Mouse (Mus musculus): ENCODE measurements around the gene Epm2a. TPM values are rescaled to one million over a fixed set of nuclear protein-coding genes. Genes with fewer than 3 reads are reported as not detected.

Gene Epm2a
- polyA plus RNA-seq, 1 experiment = 1.8 TPM

DNA sequence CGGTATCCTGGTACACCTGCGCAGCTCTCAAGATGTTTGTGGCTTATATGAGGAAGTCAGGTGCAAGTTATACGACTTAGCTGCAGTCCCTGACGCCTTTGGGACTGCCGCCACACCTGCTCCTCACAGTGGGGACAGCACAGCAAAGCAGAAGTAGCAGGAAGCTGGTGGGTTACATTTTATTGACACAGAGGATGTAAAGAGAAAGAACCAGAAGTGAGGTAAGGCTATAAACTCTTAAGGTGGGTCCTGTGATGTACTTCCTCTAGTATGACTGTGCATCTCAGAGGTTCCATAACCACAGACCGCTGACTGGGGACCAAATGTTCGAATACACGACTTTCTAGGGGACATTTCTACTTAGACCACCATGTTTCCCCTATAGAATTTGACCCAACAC is 11.4 kb downstream of the Epm2a start:
- no peak overlapping the region for H3K9ac ChIP-seq (ENCODE audit: low read depth, poor library complexity, severe bottlenecking)
- no peak overlapping the region for H3K4me3 ChIP-seq (ENCODE audit: low read depth, low read length)
- H3K4me1 ChIP-seq (ENCODE audit: control insufficient read depth, insufficient read depth, low read length) = no peaks in the 10 kb centered on the region
- TF ChIP-seq CTCF (IDR thresholded peaks at IDR 0.05; ENCODE audit: low read depth, low read length) (no peak), POLR2A (IDR thresholded peaks at IDR 0.05; ENCODE audit: insufficient read depth, low read length) (no peak), EP300 (IDR thresholded peaks at IDR 0.05; ENCODE audit: insufficient read depth, low read depth, low read length) (no peak)
- peaks cover 12% of the 10 kb centered on the region for H3K9me3 ChIP-seq (replicated peaks; ENCODE audit: control insufficient read depth, insufficient read depth, low read length, poor library complexity, severe bottlenecking)
- no peak overlapping the region for H3K27ac ChIP-seq (ENCODE audit: insufficient read depth, low read length)
- H3K27me3 ChIP-seq (ENCODE audit: control insufficient read depth, insufficient read depth, low read length, poor library complexity, severe bottlenecking) = no peaks in the 10 kb centered on the region
- no peaks in the 10 kb centered on the region for H3K36me3 ChIP-seq (ENCODE audit: control insufficient read depth, insufficient read depth, low read length, poor library complexity, severe bottlenecking)

DNA sequence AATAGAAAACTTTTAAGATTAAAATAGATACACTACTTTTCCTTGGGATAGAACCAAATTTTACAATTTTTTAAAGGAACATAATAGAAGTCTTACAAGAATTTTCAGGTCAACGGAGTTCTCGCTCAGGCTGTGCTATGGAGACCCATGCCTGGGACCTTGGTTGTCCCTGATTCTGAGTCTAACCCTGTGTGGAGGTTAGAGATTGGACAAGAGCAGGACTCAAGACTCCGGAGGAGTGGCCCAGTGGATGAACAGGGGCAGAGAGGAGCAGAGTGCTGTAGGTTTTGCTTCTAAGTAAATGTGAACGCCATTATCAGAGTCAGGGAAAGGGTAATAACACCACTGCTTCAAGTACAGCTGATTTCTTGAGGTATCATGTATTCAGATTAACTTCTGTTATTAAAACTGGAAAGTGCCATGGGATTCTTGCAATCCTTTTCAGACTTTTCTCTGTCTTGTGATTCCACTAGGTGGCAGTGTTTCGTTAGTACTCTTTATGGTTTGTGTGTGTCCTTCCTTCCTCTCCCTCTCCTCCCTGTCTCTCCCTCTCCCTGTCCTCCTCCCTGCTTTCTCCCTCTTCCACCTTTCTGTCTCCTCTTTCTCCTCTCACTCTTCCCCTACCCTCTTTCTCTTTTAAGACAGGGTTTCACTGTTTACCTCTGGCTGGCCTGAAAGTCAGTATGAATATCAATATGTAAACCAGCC is 18.9 kb downstream of the Epm2a start:
- Histone ChIP-seq H3K4me3 (ENCODE audit: low read depth, low read length) (no peak overlapping the region), H3K9me3 (replicated peaks; ENCODE audit: control insufficient read depth, insufficient read depth, low read length, poor library complexity, severe bottlenecking) (peaks cover 11% of the 10 kb centered on the region), H3K27ac (ENCODE audit: insufficient read depth, low read length) (no peak overlapping the region), H3K27me3 (ENCODE audit: control insufficient read depth, insufficient read depth, low read length, poor library complexity, severe bottlenecking) (no peaks in the 10 kb centered on the region), H3K36me3 (ENCODE audit: control insufficient read depth, insufficient read depth, low read length, poor library complexity, severe bottlenecking) (no peaks in the 10 kb centered on the region), H3K9ac (ENCODE audit: low read depth, poor library complexity, severe bottlenecking) (no peak overlapping the region), H3K4me1 (ENCODE audit: control insufficient read depth, insufficient read depth, low read length) (no peaks in the 10 kb centered on the region)
- TF ChIP-seq EP300 (IDR thresholded peaks at IDR 0.05; ENCODE audit: insufficient read depth, low read depth, low read length) (no peak), CTCF (IDR thresholded peaks at IDR 0.05; ENCODE audit: low read depth, low read length) (peak; percentile 22)

DNA sequence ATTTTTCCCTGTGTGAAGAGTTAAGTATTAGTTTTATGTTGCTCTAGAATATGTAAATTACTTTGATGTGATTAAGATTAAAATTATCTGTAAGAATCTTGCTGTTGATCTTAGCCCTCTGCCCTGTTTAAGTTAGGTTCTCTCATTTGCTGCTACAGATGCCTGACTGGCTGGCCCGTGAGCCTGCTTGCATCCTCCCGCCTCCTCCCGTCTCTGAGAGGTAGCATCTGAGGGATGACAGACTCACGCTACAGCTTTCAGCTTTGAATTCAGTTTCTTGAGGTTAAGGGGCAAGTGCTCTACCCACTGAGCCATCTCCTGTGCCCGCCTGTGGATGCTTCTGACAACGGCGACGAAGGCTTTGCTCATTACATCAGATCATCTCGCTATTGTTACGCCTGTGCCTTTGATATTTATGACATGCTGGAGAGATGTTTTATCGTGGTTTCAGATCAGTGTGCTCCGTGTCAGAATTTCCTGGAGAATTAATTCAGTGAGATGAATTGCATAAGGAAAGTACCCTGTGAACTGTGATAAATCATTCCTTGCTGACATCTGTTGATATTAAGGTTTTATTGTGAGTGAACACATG is 19.8 kb downstream of the Epm2a start:
- no peak for TF ChIP-seq EP300 (IDR thresholded peaks at IDR 0.05; ENCODE audit: insufficient read depth, low read depth, low read length)
- TF ChIP-seq CTCF (IDR thresholded peaks at IDR 0.05; ENCODE audit: low read depth, low read length) = no peak
- Histone ChIP-seq H3K36me3 (ENCODE audit: control insufficient read depth, insufficient read depth, low read length, poor library complexity, severe bottlenecking) (no peaks in the 10 kb centered on the region), H3K4me1 (ENCODE audit: control insufficient read depth, insufficient read depth, low read length) (no peaks in the 10 kb centered on the region), H3K4me3 (ENCODE audit: low read depth, low read length) (no peak overlapping the region), H3K27me3 (ENCODE audit: control insufficient read depth, insufficient read depth, low read length, poor library complexity, severe bottlenecking) (no peaks in the 10 kb centered on the region), H3K27ac (ENCODE audit: insufficient read depth, low read length) (no peak overlapping the region), H3K9me3 (replicated peaks; ENCODE audit: control insufficient read depth, insufficient read depth, low read length, poor library complexity, severe bottlenecking) (peaks cover 5% of the 10 kb centered on the region), H3K9ac (ENCODE audit: low read depth, poor library complexity, severe bottlenecking) (no peak overlapping the region)

DNA sequence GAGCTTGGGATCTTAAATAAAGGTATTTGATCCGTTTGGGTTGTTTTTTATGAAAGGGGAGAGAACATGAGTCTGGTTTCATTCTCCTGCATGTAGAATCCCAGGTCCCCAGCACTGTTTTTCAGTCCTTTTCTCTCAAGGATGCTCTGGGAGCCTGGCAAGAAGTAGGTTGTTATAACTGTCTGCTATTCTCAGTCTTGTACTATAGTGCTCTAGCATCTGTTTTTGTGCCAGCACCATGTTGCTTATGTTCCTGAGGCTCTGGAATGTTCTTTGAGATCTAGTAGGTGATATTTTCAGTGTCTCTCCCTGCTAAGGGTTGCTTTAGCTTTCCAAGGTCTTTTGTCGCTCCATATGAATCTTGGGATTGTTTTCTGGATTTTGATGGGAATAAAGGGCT is 38.1 kb downstream of the Epm2a start:
- TF ChIP-seq CTCF (IDR thresholded peaks at IDR 0.05; ENCODE audit: low read depth, low read length) (no peak), POLR2A (IDR thresholded peaks at IDR 0.05; ENCODE audit: insufficient read depth, low read length) (no peak), EP300 (IDR thresholded peaks at IDR 0.05; ENCODE audit: insufficient read depth, low read depth, low read length) (no peak)
- no peak overlapping the region for H3K9ac ChIP-seq (ENCODE audit: low read depth, poor library complexity, severe bottlenecking)

DNA sequence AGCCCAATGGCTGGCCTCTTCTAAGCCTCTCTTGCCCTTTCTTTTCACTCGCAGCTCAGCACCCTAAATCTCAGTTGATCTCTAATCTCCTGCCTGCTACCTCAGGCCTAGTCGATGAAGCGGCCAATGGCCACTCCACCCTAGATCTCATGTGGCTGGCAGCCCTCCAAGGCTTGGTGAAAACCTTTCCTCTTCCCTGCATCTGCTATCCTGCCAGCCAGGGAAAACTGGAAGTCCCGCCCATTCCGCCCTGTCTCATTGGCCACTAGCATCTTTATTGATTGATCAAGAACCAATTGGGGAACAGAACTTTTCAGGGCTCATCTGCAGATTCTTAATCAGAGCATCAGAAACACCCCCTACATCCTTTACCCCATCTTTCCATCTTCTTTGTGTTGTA is 67.7 kb downstream of the Epm2a start:
- H3K9ac ChIP-seq (ENCODE audit: low read depth, poor library complexity, severe bottlenecking) = no peak overlapping the region
- H3K9me3 ChIP-seq (replicated peaks; ENCODE audit: control insufficient read depth, insufficient read depth, low read length, poor library complexity, severe bottlenecking) = no peaks in the 10 kb centered on the region
- H3K4me3 ChIP-seq (ENCODE audit: low read depth, low read length) = no peak overlapping the region
- no peaks in the 10 kb centered on the region for H3K27me3 ChIP-seq (ENCODE audit: control insufficient read depth, insufficient read depth, low read length, poor library complexity, severe bottlenecking)
- TF ChIP-seq CTCF (IDR thresholded peaks at IDR 0.05; ENCODE audit: low read depth, low read length) (no peak), POLR2A (IDR thresholded peaks at IDR 0.05; ENCODE audit: insufficient read depth, low read length) (no peak), EP300 (IDR thresholded peaks at IDR 0.05; ENCODE audit: insufficient read depth, low read depth, low read length) (no peak)
- no peaks in the 10 kb centered on the region for H3K36me3 ChIP-seq (ENCODE audit: control insufficient read depth, insufficient read depth, low read length, poor library complexity, severe bottlenecking)
- no peak overlapping the region for H3K27ac ChIP-seq (ENCODE audit: insufficient read depth, low read length)
- no peaks in the 10 kb centered on the region for H3K4me1 ChIP-seq (ENCODE audit: control insufficient read depth, insufficient read depth, low read length)

More for the DNA sequence above, 38.1 kb downstream of the Epm2a start:
- H3K4me3 ChIP-seq (ENCODE audit: low read depth, low read length) = no peak overlapping the region
- H3K27me3 ChIP-seq (ENCODE audit: control insufficient read depth, insufficient read depth, low read length, poor library complexity, severe bottlenecking) = no peaks in the 10 kb centered on the region
- H3K4me1 ChIP-seq (ENCODE audit: control insufficient read depth, insufficient read depth, low read length) = no peaks in the 10 kb centered on the region
- H3K9me3 ChIP-seq (replicated peaks; ENCODE audit: control insufficient read depth, insufficient read depth, low read length, poor library complexity, severe bottlenecking) = no peaks in the 10 kb centered on the region
- H3K27ac ChIP-seq (ENCODE audit: insufficient read depth, low read length) = no peak overlapping the region
- no peaks in the 10 kb centered on the region for H3K36me3 ChIP-seq (ENCODE audit: control insufficient read depth, insufficient read depth, low read length, poor library complexity, severe bottlenecking)

DNA sequence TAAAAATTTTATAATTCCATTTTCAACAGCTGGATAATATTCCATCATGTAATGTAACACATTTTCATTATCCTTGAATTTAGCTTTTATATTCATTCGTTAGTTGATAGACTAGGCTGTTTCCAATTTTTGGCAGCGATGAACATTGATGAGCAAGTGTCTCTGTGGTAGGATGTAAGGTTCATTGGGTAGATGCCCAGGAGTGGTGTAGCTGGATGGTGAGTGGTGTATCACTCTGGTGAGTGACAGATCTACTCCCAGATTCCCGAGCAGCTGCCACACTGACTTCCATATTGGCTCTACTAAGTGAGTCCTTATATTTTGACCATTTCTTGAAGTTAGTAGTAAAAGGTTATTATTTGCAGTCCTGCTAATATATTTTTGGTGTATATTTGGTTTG is 76.9 kb downstream of the Epm2a start:
- TF ChIP-seq POLR2A (IDR thresholded peaks at IDR 0.05; ENCODE audit: insufficient read depth, low read length) (no peak), EP300 (IDR thresholded peaks at IDR 0.05; ENCODE audit: insufficient read depth, low read depth, low read length) (no peak), CTCF (IDR thresholded peaks at IDR 0.05; ENCODE audit: low read depth, low read length) (no peak)
- Histone ChIP-seq H3K4me3 (ENCODE audit: low read depth, low read length) (no peak overlapping the region), H3K27me3 (ENCODE audit: control insufficient read depth, insufficient read depth, low read length, poor library complexity, severe bottlenecking) (no peaks in the 10 kb centered on the region), H3K36me3 (ENCODE audit: control insufficient read depth, insufficient read depth, low read length, poor library complexity, severe bottlenecking) (no peaks in the 10 kb centered on the region), H3K4me1 (ENCODE audit: control insufficient read depth, insufficient read depth, low read length) (no peaks in the 10 kb centered on the region), H3K9ac (ENCODE audit: low read depth, poor library complexity, severe bottlenecking) (no peak overlapping the region), H3K9me3 (replicated peaks; ENCODE audit: control insufficient read depth, insufficient read depth, low read length, poor library complexity, severe bottlenecking) (no peaks in the 10 kb centered on the region), H3K27ac (ENCODE audit: insufficient read depth, low read length) (no peak overlapping the region)
